Mouse (Mus musculus): ENCODE results near the gene Fam219a.
A peak's percentile ranks its signal among the peaks of the same experiment; 100 is the strongest.

Gene Fam219a

DNA sequence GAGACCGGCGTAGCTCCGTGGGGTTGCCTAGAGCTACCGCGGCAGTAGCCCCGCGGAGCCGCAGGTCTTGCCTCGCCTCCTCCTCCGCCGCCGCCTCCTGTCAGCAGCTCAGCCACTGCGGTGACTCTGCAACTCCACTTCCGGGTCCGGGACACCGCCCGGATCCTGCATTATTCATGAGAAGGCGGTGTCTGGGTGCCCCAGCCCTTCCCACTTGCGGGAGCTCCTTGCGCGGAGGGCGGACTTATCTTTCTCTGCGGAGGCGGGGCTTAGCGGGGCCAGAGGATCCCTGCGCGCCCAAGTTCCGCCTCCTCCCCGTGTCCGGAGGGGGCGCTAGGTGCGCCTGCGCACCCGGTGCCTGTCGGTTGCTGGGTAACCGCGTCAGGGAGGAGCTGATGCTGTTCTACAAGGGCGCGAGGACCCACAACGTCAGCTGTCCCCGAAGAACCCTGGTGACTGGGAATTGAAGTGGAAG lies at the start of gene Fam219a, which contains the start of gene Dnaic1:
Gene Fam219a, minus strand, starts transcription at position 128 of the 475 bp plus-strand sequence.
Gene Dnaic1, plus strand, starts transcription at position 365 of the 475 bp plus-strand sequence.
- peak; percentile 97 to 98 for DNase-seq (ENCODE audit: low spot score in 2 of 2)

DNA sequence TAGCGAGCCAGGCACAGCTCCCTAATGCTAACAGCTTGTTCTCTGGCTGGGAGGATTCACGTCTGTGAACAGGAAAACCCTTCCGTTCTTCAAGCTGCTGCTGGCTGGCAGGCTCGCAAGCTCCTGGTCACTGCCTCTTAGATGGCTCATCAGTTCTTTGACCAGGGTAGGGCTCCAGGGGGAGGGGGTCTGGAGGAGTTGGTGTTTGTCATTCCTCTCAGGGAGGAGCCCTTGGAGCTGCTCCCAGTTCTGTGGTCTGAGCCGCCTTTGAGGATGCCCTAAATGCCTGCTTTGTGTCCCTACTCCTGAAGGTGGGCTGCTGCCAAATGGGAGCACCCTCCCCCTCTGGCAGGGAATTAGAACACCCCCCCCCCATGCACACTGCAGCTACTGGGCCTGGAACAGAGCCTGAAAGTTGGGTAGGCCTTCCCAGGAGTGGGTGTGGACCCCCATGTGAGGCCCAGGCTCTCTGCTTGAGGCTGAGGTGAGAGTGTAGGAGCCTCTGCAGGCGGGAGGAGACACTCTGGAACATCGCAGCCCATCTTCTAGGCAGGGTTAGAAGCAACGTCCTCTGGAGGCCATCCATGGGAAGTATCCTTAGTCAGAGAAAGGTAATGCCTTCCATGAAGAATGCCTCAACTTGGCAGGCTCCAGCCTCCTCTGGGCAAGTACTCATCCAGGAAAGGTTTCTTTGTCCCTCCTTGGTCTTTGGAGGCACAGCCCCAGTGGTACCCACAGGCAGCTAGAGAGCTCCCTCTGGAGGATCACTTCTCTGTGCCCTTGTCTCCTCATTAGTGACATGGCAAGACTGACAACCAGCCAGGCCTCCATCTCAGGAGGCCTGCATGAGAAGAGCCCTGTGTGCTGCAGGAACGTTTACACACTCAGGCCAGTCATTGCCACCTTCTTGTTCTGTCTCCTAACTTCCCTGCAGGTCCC lies 46.6 kb upstream of the Fam219a start:
- DNase-seq (ENCODE audit: low spot score in 2 of 2), result no peak

DNA sequence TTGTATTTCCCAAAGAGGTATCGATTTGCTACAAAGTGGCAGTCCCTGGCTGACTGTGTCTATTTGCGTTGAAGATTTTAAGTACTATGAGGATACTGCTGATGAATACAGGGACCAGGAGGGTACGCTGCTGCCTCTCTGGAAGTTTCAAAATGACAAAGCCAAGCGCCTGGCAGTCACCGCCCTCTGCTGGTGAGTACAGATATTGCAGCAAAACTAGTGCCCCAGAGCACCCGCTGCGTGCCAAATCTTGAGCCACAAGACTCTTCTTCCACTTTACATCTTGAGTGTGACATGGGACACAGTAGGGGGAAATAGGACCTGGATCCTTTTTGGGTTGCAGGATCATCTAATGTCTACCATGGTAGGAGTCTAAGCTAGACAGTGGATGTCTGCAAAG lies 44.8 kb upstream of the Fam219a start:
- peak; percentile 38 to 69 for DNase-seq (ENCODE audit: low spot score in 2 of 2)

DNA sequence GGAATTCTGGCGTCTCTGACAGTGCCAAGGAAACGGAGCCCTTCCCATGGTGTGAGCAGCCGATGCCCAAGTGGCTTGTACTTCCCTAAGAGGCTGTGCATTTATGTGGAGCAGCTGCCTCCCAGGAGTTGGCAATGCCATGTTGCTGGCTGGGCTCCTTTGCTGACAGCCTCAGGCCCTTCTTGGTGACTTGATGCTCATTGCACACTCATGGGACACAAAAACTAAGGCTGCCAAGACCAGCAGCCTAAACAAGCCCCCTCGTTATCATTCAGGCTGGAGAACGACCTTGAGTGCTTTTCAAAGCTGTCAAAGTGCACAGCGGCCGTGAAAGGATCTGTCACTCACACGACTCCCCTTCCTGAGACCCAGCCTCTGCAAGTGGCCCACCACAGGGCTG lies 42.8 kb upstream of the Fam219a start:
- DNase-seq (ENCODE audit: low spot score in 2 of 2), result no peak

DNA sequence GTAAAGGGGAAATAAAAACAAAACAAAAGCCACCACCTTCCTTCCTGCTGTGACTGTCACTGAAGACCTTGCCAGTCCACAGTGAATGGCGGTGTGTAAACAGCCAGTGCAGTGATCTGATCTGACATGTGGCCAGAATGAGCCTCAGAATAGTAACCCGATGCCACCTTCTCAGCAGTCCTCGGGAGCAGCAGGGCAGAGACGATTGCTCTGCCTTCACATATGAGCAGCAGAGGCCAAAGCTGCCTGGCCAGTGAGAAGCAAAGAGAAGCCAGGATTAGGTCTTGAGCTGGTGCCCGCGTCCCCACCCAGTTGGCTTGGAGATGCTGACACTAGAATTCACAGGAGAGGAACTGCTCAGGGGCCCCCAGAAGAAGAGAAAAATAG lies 41.2 kb upstream of the Fam219a start:
- no peak for DNase-seq (ENCODE audit: low spot score in 2 of 2)

DNA sequence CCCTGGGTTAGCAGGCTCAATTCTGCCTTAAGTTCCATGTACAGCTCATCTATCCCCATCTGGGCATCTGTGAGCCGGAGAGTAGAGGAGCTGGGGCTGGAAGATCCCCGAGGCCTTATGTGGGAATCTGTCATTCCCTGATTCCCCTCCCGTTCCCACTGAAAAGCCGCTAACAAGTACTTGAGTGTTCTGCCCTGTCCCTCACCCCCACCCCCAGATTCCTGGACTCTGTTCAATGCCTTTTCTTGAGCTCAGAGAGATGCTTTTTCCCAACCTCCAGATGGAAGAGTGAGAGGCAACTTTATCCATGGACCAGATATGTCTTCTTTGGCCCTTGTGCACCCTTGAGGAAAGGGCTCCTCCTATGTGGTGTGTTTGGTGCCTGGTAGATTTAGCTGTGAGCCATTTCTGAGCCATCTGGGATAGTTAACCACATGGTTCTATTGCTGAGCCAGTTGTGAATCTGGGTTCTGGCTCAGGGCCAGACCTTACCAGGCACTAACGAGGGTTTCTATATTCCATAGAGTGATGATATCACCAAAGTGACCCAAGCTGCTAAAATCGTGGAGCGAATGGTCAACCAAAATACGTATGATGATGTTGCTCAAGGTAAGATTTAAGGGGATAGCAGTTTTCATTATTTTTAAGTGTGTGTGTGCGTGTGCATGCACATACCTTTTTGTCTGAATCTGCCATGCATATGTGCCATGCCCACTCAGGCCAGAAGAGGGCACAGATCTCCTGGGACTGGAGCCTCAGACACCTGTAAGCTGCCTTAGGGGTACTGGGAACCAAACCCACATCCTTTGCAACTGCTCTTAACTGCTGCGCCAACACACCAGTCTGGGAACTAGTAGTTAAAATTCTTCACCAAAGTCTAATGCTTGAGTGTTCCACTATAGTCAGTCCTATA lies 40.6 kb upstream of the Fam219a start:
- peak; percentile 26 to 29 for DNase-seq (ENCODE audit: low spot score in 2 of 2)

DNA sequence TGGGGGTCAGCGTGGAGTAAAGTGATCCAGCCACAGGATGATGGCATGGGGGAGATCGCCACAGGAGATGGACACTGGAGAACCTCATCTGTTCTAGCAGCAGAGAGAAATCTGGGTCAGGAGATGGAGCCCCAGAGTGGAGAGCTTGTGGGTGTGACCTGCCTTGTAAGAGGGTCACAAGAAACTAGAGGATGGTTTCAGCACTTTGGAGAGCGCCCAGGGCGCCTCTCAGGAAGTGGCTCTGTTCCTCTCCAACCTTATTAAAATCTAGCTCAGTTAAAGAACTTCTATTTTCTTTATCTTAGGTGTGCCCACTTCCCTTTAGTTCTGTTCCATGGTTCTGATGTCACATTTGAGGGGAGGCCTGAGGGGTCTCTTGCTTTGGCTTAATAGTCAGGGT lies 37.4 kb upstream of the Fam219a start:
- DNase-seq (ENCODE audit: low spot score in 2 of 2), result peak in 1 of 2 experiments; percentile 38

DNA sequence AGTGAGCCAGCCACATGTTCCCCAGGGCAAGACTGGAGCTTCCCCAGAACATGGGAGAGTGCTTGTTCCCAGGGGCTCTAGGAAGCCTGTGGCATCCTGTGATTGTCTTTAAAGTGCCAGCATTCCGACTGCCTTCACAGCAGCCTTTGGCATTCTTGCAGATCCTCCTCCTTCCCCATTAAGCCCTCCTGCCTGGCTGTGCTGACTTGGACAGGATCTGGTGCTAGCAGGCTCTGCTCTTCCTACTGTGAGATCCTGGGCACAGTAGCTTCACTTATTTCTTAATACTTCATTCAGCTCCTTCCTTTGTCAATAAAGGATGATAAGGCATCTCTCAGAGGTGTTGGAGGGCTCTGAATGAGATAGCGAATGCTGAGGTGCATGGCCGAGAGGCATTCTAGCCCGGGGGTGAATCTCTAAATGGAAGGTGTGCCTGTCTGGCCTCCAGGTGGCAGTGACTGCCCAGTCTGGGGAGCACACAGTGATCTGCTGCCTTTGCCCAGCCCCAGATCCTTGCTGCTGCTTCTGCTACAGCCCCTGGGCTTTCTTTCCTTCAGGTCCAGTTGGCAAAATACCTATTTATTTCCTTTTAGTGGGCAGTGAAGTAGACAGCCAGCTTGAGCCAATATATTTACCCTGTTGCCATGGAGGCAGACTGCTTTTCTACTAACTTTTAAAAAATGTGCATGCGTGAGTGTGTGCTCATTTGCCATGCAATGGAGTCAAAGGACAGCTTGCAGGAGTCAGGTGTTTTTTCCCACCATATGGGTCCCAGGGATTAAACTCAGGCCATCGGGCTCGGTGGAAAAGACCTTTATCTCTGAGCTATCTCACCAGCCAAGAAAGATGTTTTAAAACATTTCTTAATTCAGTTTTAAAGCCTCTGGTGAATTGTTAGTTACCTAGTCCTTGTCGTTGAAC lies 35.4 kb upstream of the Fam219a start:
- DNase-seq (ENCODE audit: low spot score in 2 of 2), result no peak

DNA sequence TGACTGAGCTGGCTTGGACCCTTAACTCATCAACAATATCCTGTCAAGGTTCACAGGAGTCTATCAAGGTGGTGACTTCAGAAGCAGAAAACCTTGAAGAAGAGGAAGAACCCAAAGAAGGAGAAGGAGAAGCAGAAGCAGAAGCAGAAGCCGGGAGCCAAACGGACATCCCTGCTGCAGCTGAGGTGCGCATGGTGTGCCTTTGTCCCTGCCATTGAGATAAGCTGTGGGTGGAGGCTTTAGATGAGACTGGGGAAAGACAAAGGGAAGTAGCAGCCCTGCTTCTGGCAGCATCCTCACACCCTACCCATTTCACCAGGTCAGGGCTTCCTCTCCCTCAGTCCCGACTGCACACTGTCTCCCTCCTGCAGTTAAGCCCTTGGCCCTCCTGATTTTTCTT lies 33.5 kb upstream of the Fam219a start:
- no peak for DNase-seq (ENCODE audit: low spot score in 2 of 2)

DNA sequence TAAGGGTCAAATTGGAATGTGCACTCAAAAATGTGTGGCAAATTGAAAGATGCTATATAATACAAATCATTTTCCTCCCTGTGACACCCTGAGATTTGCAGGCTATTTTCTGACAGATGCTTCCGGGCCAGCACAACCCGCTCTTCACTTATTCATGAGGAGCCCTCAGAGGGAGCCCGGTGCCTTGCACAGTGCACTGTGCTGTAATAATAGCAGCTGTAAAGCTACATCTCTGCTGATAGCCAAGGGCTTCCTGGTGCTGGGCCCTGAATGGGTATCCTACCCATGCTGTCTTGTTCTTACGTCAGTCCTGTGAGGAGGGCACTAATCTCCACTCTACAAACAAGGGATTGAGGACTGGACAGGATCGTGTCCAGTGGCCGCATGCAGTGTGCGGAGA lies 14.0 kb upstream of the Fam219a start:
- DNase-seq (ENCODE audit: low spot score in 2 of 2), result no peak

DNA sequence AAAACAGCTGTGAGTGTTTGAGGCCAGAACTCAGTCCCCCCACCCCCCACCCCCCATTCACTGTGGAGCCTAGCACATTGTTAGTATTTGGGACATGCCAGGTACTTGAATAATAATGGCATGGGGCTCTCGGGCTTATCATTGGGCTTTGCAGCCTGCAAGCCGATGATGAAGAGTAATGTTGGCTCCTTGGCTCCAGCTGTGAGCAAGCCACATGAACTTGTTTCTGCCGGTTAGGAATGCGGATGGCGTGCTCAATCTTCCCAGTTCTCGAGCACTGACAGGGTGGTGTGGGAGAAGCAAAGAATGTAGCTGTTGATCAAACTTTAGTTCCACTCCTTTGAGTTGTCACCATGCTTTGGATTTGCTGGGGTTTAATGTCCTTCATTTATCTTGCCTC lies 6.6 kb upstream of the Fam219a start:
- DNase-seq (ENCODE audit: low spot score in 2 of 2), result no peak

DNA sequence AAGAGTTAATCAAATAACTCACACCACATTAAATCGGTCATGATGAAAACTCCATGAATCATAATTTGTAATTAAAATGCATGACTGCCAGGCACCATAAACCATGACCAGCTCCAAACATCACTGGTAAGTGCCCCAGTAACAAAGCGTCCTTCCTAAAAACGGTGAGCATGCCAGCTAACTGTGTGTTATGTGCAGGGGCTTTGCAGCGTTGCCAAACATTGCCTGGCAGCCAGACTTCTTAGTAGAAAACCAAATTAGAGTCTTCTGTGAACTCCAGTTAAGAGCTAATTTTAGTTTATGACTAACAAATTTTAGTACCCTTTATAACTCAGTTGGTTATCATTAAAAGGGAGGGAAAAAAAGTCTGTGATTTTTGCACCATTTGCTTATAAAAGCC lies 4.2 kb upstream of the Fam219a start:
- DNase-seq (ENCODE audit: low spot score in 2 of 2), result no peak

DNA sequence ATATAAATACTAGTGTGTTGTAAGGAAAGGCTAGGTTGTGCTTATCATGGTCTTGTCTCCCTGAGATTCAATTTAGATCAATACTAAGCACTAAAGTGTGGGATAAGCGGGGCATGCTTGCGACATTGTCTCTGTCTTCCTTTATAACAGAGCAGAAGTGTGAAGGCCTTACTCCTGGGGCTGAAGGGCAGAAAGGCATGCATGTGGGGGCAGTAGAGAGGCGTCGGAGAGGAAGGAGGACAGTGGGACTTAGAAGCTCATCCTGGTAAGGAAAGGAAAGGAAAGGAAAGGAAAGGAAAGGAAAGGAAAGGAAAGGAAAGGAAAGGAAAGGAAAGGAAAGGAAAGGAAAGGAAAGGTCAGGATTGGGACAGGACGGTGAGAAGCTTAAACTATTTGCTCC lies 2.2 kb upstream of the Fam219a start:
- no peak for DNase-seq (ENCODE audit: low spot score in 2 of 2)

DNA sequence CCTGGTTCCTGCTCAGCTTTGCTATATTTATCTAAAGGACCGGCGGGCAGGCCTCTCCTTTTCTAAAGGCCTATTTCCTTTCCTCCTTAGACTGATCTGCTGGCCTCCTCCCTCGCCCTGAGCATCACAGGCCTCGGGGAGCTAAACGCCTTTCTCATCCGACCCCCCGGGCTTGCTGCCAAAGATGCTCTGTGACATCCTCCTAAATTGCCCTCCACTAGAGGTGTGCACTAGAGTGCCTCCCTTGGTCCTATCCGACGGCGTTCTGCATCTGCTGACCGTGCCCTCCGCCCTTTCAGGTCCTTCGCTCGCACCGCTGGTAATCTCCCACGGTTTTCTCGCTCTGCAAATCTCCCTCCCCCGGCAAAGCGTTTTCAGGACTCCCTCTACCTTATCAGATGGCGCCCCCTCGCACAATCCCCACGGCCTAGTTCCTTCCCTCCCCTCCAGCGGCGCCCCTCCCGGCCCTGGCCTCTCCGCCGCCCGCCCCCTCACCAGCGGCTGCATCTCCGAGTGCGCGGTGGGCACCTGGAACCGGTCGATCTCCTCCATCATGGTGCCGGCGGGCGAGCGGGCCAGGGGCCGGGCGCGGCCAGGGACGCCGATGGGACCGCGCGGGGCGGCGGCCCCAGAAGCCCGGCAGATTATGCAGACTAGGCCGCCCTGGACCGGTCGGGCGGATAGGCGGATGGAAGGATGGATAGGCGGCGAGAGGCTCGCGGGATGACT lies 492 bp downstream of the Fam219a start:
- DNase-seq (ENCODE audit: low spot score in 2 of 2), result peak; percentile 55 to 58

DNA sequence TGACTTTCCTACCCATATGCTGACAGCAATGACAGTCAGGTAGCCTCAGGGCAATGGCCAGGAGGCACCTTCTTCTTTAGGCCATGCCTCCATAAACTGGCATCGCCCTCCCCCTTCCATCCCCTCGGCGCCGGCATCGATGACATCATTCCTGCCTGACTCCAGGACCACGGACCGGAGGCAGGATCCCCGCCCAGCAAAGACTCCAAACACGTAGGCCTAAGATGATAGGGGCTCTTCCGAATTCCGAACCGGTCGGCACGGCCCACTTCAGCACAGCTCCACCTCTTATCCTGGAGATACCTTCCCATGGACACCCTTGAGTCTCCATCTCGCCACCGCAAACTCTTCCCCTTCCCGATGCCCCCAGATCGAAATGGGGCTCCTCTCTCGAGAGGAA lies 1.1 kb downstream of the Fam219a start:
- peak in 1 of 2 experiments; percentile 10 for DNase-seq (ENCODE audit: low spot score in 2 of 2)

DNA sequence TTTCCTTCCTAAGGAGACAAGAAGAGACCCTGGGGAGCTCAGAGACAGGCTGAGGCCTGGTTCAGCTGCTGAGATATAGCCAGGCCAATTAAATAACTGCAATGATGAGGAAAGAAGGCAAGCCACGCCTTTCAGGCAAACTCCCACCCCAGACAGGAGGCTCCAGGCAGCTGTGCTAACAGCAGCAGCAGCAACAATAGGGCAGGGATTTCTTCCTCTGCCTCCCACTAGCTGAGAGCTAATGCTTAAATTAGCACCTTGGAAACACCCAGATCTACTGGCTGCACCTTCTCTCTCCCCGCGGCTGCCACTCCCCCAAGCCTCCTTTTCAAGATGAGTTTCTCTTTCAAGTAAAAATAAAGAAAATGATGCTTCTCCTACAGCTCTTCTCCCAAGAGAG lies 3.2 kb downstream of the Fam219a start:
- DNase-seq (ENCODE audit: low spot score in 2 of 2), result no peak

DNA sequence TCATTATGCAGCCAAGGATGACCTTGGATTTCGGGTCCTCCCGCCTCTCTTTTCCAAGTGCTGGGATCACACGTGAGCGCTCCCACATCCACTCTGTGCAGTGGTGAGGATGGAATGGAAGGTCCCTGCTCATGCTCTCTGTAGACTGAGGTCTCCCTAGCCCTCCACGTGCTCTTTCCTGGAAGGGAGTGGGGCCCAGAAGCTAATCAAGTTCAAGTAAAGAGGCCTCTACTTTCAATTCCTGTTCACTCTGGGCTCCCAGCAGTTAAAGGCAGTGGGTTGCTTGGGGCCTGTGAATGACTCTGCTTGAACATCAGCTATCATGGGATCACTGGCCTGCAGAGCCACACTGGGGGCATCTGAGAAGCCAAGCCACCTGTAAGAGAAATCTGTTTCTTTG lies 6.0 kb downstream of the Fam219a start:
- DNase-seq (ENCODE audit: low spot score in 2 of 2), result no peak

DNA sequence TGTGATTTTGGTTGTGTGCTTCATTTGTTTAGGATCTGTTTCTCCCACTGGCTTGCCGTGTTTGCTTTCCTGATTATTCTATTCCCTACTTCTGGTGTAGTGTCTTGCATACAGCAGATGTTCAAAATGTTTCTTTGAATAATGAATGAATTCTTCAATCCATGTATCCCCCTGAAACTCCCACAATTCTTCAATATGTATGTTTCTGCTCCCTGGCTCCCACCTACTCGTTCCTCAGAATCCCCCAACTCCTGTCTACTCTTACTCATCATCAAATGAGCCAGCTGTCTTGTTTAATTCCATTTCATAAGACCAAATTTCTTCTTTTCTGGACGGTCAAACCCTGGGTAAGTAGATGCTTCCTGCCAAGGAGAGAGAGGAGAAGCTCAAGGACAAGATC lies 12.2 kb downstream of the Fam219a start:
- DNase-seq (ENCODE audit: low spot score in 2 of 2), result no peak

DNA sequence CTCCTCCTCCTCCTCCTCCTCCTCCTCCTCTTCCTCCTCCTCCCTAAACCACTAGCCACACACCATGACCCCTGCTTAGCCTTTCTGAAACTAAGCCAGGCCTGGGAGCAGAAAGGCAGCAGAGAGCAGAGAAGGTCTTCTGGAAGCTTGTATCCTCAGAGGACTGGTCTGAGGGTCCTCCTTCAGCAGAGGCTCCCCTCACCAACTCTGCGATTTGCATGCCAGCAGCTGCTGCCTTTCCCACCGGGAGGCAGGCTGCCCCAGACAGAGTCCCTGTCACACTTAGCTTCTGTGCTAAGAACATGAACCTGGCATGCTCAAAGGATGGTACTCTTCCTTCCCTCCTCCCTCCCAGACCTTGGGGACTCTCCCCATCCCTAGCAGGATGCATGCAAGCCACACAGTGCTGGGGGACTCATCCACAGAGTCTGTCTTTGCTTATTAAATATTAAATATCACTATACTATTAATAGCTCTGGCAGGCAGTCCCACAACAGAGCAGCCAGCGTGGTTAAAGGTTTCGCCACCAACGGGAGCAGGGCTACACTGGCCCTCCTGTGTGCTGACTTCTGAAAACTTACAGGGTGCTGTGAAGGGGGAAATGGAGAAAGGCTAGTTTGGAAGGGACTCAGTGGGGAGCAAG lies 12.9 kb downstream of the Fam219a start:
- no peak for DNase-seq (ENCODE audit: low spot score in 2 of 2)

All from thymus, postnatal 10 days (tissue).